Mouse (Mus musculus): ENCODE results near the gene Cited2. TPM values are rescaled to one million over a fixed set of nuclear protein-coding genes. Genes with fewer than 3 reads are reported as not detected.

Cited2 gene
- total RNA-seq, 2 experiments from 2014 or later, result 53.2 to 62.9 TPM

GRCm38 (mm10) chr10:17772364-17772763, 49.3 kb downstream of the Cited2 start:
- intact Hi-C loops (cut with DNase I), result no loop called here

DNA sequence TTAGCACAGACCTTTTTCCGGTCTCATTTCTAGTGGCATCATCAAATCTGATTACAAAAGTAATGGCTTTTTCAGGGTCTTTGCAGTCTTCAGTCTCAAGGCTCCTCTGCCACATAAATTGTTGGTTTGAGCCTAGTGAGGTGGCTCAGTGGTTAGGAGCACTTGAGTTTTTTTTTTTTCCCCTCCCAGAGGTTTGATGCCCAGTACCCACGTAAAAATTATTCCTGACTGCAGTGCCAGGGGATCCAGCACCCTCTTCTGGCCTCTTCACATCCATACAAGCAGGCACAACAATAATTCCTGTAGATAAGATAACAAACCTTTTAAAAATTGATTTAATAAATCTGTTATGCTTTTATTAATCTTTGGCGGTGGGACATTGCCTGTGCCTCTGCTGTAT, 51.3 kb downstream of the Cited2 start:
- intact Hi-C loops (cut with DNase I), result no loop called here
- DNase-seq, result no peak

More at GRCm38 (mm10) chr10:17772364-17772763, 49.3 kb downstream of the Cited2 start:
- peak in 1 of 2 experiments; percentile 17 for DNase-seq

DNA sequence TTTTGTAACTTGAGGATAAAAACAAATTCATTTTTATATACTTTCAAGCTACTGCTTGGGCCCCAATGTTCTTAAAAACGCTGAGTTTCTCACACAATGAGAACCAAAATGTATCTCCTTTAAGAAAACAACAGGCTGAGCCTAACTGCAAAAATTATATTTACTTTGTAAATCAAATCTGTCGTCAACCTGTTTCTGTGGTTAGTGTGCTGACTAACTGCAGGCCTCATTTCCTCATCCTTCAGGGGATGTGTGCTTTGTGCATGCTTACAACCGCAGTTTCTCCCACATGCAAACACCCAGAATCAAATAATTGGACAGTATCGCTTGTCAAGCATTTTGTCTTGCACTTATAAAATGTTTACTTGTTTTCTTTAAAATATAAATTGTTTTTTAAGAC, 52.1 kb downstream of the Cited2 start:
- intact Hi-C loops (cut with DNase I), result no loop called here
- no peak for DNase-seq

Other genes starting within 250 kb of the Cited2 start
- gene Txlnb, start 73.0 kb downstream of the Cited2 start, total RNA-seq (2021), result 100 to 1,000 TPM; 326 to 381 TPM
- gene Heca, start 224.8 kb downstream of the Cited2 start, total RNA-seq (2021), result 10 to 100 TPM; 33.4 to 34.3 TPM